Mouse (Mus musculus): ENCODE measurements around the gene Frmd4a. TPM values are rescaled to one million over a fixed set of nuclear protein-coding genes. Genes with fewer than 3 reads are reported as not detected.
A peak's percentile ranks its signal among the peaks of the same experiment; 100 is the strongest.

Gene Frmd4a
- polyA plus RNA-seq, 1 experiment from 2014 or later, result 33.0 TPM

GRCm38 (mm10) chr2:4562826-4563225, 545.3 kb downstream of the Frmd4a start:
- no peak for DNase-seq (ENCODE audit: extremely low spot score, low spot score)
- Histone ChIP-seq H3K36me3 (replicated peaks) (peaks cover 52% of the 10 kb centered on the region), H3K27ac (peak overlapping the region; percentile 94), H3K4me3 (peak overlapping the region; percentile 59), H3K4me1 (peaks cover 70% of the 10 kb centered on the region), H3K27me3 (ENCODE audit: poor library complexity, severe bottlenecking) (no peaks in the 10 kb centered on the region), H3K9me3 (no peaks in the 10 kb centered on the region)
- WGBS, result 73% methylated on average over 5 of the region's 5 CpGs

- no peaks in the 10 kb centered on the region for H3K9me3 ChIP-seq
- H3K27ac ChIP-seq, result peak overlapping the region; percentile 94
- peaks cover 57% of the 10 kb centered on the region for H3K36me3 ChIP-seq (replicated peaks)
- DNase-seq (ENCODE audit: extremely low spot score, low spot score), result no peak
- 82% methylated on average over 1 of the region's 1 CpGs for WGBS
- H3K4me1 ChIP-seq, result peaks cover 65% of the 10 kb centered on the region
- no peaks in the 10 kb centered on the region for H3K27me3 ChIP-seq (ENCODE audit: poor library complexity, severe bottlenecking)
- H3K4me3 ChIP-seq, result peak overlapping the region; percentile 59
Observed at GRCm38 (mm10) chr2:4563322-4563721, 545.8 kb downstream of the Frmd4a start.

- Histone ChIP-seq H3K4me3 (no peak overlapping the region), H3K27ac (no peak overlapping the region), H3K36me3 (replicated peaks) (peaks cover 85% of the 10 kb centered on the region), H3K4me1 (peaks cover 38% of the 10 kb centered on the region), H3K27me3 (ENCODE audit: poor library complexity, severe bottlenecking) (no peaks in the 10 kb centered on the region), H3K9me3 (no peaks in the 10 kb centered on the region)
- no peak for DNase-seq (ENCODE audit: extremely low spot score, low spot score)
- 94% methylated on average over 4 of the region's 4 CpGs for WGBS
Observed at GRCm38 (mm10) chr2:4566260-4566955, 548.9 kb downstream of the Frmd4a start.

GRCm38 (mm10) chr2:4566956-4567680, 549.6 kb downstream of the Frmd4a start:
- Histone ChIP-seq H3K36me3 (replicated peaks) (peaks cover 90% of the 10 kb centered on the region), H3K9me3 (no peaks in the 10 kb centered on the region), H3K4me3 (no peak overlapping the region), H3K27ac (no peak overlapping the region), H3K4me1 (peaks cover 31% of the 10 kb centered on the region), H3K27me3 (ENCODE audit: poor library complexity, severe bottlenecking) (no peaks in the 10 kb centered on the region)
- DNase-seq (ENCODE audit: extremely low spot score, low spot score), result no peak
- 90% methylated on average over 9 of the region's 9 CpGs for WGBS

GRCm38 (mm10) chr2:4568967-4569366, 551.5 kb downstream of the Frmd4a start:
- Histone ChIP-seq H3K9me3 (no peaks in the 10 kb centered on the region), H3K27me3 (ENCODE audit: poor library complexity, severe bottlenecking) (no peaks in the 10 kb centered on the region), H3K27ac (no peak overlapping the region), H3K36me3 (replicated peaks) (peaks cover 96% of the 10 kb centered on the region), H3K4me1 (peaks cover 18% of the 10 kb centered on the region), H3K4me3 (no peak overlapping the region)
- 84% methylated on average over 5 of the region's 5 CpGs for WGBS
- no peak for DNase-seq (ENCODE audit: extremely low spot score, low spot score)

- Histone ChIP-seq H3K4me3 (no peak overlapping the region), H3K36me3 (replicated peaks) (peaks cover 98% of the 10 kb centered on the region), H3K27ac (0 out of 2 replicates have a peak overlapping the region, but pooled peaks have one; percentile 11), H3K4me1 (peaks cover 23% of the 10 kb centered on the region), H3K9me3 (no peaks in the 10 kb centered on the region), H3K27me3 (ENCODE audit: poor library complexity, severe bottlenecking) (no peaks in the 10 kb centered on the region)
- no peak for DNase-seq (ENCODE audit: extremely low spot score, low spot score)
- 87% methylated on average over 10 of the region's 10 CpGs for WGBS
Observed at GRCm38 (mm10) chr2:4570186-4570861, 552.8 kb downstream of the Frmd4a start.

GRCm38 (mm10) chr2:4572498-4573263, 555.2 kb downstream of the Frmd4a start:
- H3K9me3 ChIP-seq, result no peaks in the 10 kb centered on the region
- H3K4me1 ChIP-seq, result peaks cover 23% of the 10 kb centered on the region
- H3K4me3 ChIP-seq, result no peak overlapping the region
- peaks cover 98% of the 10 kb centered on the region for H3K36me3 ChIP-seq (replicated peaks)
- H3K27ac ChIP-seq, result no peak overlapping the region
- no peak for DNase-seq (ENCODE audit: extremely low spot score, low spot score)
- WGBS, result 94% methylated on average over 7 of the region's 7 CpGs
- H3K27me3 ChIP-seq (ENCODE audit: poor library complexity, severe bottlenecking), result no peaks in the 10 kb centered on the region

- 83% methylated on average over 4 of the region's 4 CpGs for WGBS
- peaks cover 23% of the 10 kb centered on the region for H3K4me1 ChIP-seq
- no peaks in the 10 kb centered on the region for H3K27me3 ChIP-seq (ENCODE audit: poor library complexity, severe bottlenecking)
- H3K36me3 ChIP-seq (replicated peaks), result peaks cover 97% of the 10 kb centered on the region
- no peak overlapping the region for H3K4me3 ChIP-seq
- H3K9me3 ChIP-seq, result no peaks in the 10 kb centered on the region
- DNase-seq (ENCODE audit: extremely low spot score, low spot score), result no peak
- no peak overlapping the region for H3K27ac ChIP-seq
Observed at GRCm38 (mm10) chr2:4573386-4573785, 555.9 kb downstream of the Frmd4a start.

- WGBS, result 77% methylated on average over 5 of the region's 5 CpGs
- Histone ChIP-seq H3K4me1 (peaks cover 23% of the 10 kb centered on the region), H3K36me3 (replicated peaks) (peaks cover 97% of the 10 kb centered on the region), H3K27me3 (ENCODE audit: poor library complexity, severe bottlenecking) (no peaks in the 10 kb centered on the region), H3K27ac (no peak overlapping the region), H3K4me3 (no peak overlapping the region), H3K9me3 (no peaks in the 10 kb centered on the region)
- no peak for DNase-seq (ENCODE audit: extremely low spot score, low spot score)
Observed at GRCm38 (mm10) chr2:4574251-4574650, 556.7 kb downstream of the Frmd4a start.

- no peak overlapping the region for H3K4me3 ChIP-seq
- H3K4me1 ChIP-seq, result peaks cover 23% of the 10 kb centered on the region
- no peaks in the 10 kb centered on the region for H3K9me3 ChIP-seq
- H3K27ac ChIP-seq, result no peak overlapping the region
- H3K27me3 ChIP-seq (ENCODE audit: poor library complexity, severe bottlenecking), result no peaks in the 10 kb centered on the region
- 60% methylated on average over 2 of the region's 2 CpGs for WGBS
- H3K36me3 ChIP-seq (replicated peaks), result peaks cover 97% of the 10 kb centered on the region
- DNase-seq (ENCODE audit: extremely low spot score, low spot score), result no peak
Observed at GRCm38 (mm10) chr2:4575163-4575562, 557.6 kb downstream of the Frmd4a start.

- no peak for DNase-seq (ENCODE audit: extremely low spot score, low spot score)
- WGBS, result 96% methylated on average over 7 of the region's 7 CpGs
- Histone ChIP-seq H3K9me3 (no peaks in the 10 kb centered on the region), H3K27ac (no peak overlapping the region), H3K4me1 (peaks cover 19% of the 10 kb centered on the region), H3K4me3 (no peak overlapping the region), H3K27me3 (ENCODE audit: poor library complexity, severe bottlenecking) (no peaks in the 10 kb centered on the region), H3K36me3 (replicated peaks) (peaks cover 98% of the 10 kb centered on the region)
Observed at GRCm38 (mm10) chr2:4575975-4576374, 558.5 kb downstream of the Frmd4a start.

- WGBS, result 93% methylated on average over 5 of the region's 5 CpGs
- H3K36me3 ChIP-seq (replicated peaks), result peaks cover 98% of the 10 kb centered on the region
- no peak overlapping the region for H3K27ac ChIP-seq
- H3K4me3 ChIP-seq, result no peak overlapping the region
- H3K4me1 ChIP-seq, result peaks cover 19% of the 10 kb centered on the region
- no peaks in the 10 kb centered on the region for H3K9me3 ChIP-seq
- no peaks in the 10 kb centered on the region for H3K27me3 ChIP-seq (ENCODE audit: poor library complexity, severe bottlenecking)
- DNase-seq (ENCODE audit: extremely low spot score, low spot score), result no peak
Observed at GRCm38 (mm10) chr2:4578291-4578690, 560.8 kb downstream of the Frmd4a start.

Measured in forebrain, embryonic 10.5 days (tissue).